Mouse (Mus musculus) layer of hippocampus, postnatal 14 days (tissue): ENCODE results near the gene Oxld1. TPM values are rescaled to one million over a fixed set of nuclear protein-coding genes. Genes with fewer than 3 reads are reported as not detected.
A peak's percentile ranks its signal among the peaks of the same experiment; 100 is the strongest.
"Not testable (repeated sequence)": the region's sequence is repeated elsewhere in the genome, so short reads cannot be mapped to it uniquely, and the experiment has no call there.

Experiments
- DNase-seq, 2 experiments: peaks; one replicate each; pipeline ENCODE4 v3.0.0; 2021 to 2022; ENCODE audit warnings: low spot score in 2 of 2, mixed read lengths in 1 of 2
- total RNA-seq, 2 experiments: library from RNA; stranded (reverse); gene quantifications; 2 replicates each; pipeline ENCODE4 v1.2.3; 2021

The Oxld1 gene
- total RNA-seq, 2 experiments from 2014 or later: 14.5 to 15.9 TPM

GRCm38 (mm10) chr11:120437152-120437856 is 20.6 kb downstream of the Oxld1 start, which contains the start of gene Nploc4:
Gene Nploc4, minus strand, starts transcription at chr11:120437708.
- DNase-seq: peak; percentile 86 to 89

GRCm38 (mm10) chr11:120426727-120427126 is 31.1 kb downstream of the Oxld1 start:
- DNase-seq: no peak

- DNase-seq: peak; percentile 49 to 64
These were observed 34.1 kb downstream of the Oxld1 start for GRCm38 (mm10) chr11:120423569-120424295.

- DNase-seq: no peak
These were observed 35.0 kb downstream of the Oxld1 start for GRCm38 (mm10) chr11:120422651-120423568.

- DNase-seq: no peak
These were observed 39.3 kb downstream of the Oxld1 start for GRCm38 (mm10) chr11:120418592-120418991.

- DNase-seq: no peak
These were observed 40.0 kb downstream of the Oxld1 start for GRCm38 (mm10) chr11:120417852-120418251.

- DNase-seq: not testable (repeated sequence)
These were observed 44.2 kb downstream of the Oxld1 start for GRCm38 (mm10) chr11:120413621-120414020.

Other genes starting within 250 kb of the Oxld1 start
- 10 to 100 TPM; 20.3 to 20.7 TPM for gene Bahcc1, start 225.1 kb downstream of the Oxld1 start, total RNA-seq
- gene Actg1, start 109.5 kb downstream of the Oxld1 start, total RNA-seq: 1,000 to 10,000 TPM; 1,835 to 1,925 TPM
- under 1 TPM; 0.48 to 0.67 TPM for gene Fscn2, start 96.5 kb downstream of the Oxld1 start, total RNA-seq
- gene Faap100, start 79.3 kb downstream of the Oxld1 start, total RNA-seq: 10 to 100 TPM; 31.9 to 38.1 TPM
- 10 to 100 TPM; 64.4 to 65.6 TPM for gene Nploc4, start 20.4 kb downstream of the Oxld1 start, total RNA-seq
- 1 to 10 TPM in 1 of 2 experiments, not detected in 1; 1.4 TPM for gene Tspan10, start 15.4 kb downstream of the Oxld1 start, total RNA-seq
- gene Pde6g, start 4.6 kb downstream of the Oxld1 start, total RNA-seq: under 1 TPM in 1 of 2 experiments, not detected in 1; 0.43 TPM
- 10 to 100 TPM; 22.5 to 22.7 TPM for gene Ccdc137, start within 50 bp of the Oxld1 start, total RNA-seq
- 10 to 100 TPM; 56.7 to 61.6 TPM for gene Arl16, start 9.5 kb upstream of the Oxld1 start, total RNA-seq
- 10 to 100 TPM; 71.3 to 73.5 TPM for gene Mrpl12, start 26.5 kb upstream of the Oxld1 start, total RNA-seq
- 10 to 100 TPM; 25.6 to 27.2 TPM for gene Slc25a10, start 33.8 kb upstream of the Oxld1 start, total RNA-seq
- gene Gcgr, start 72.6 kb upstream of the Oxld1 start, total RNA-seq: under 1 TPM; 0.28 to 0.36 TPM
- 10 to 100 TPM; 86.1 to 89.0 TPM for gene Mcrip1, start 91.7 kb upstream of the Oxld1 start, total RNA-seq
- gene Ppp1r27, start 93.1 kb upstream of the Oxld1 start, total RNA-seq: not detected
- gene P4hb, start 115.2 kb upstream of the Oxld1 start, total RNA-seq: 100 to 1,000 TPM; 142 to 157 TPM
- 100 to 1,000 TPM; 366 to 384 TPM for gene Arhgdia, start 123.6 kb upstream of the Oxld1 start, total RNA-seq
- 10 to 100 TPM; 69.3 to 77.0 TPM for gene Alyref, start 140.3 kb upstream of the Oxld1 start, total RNA-seq
- gene Anapc11, start 140.4 kb upstream of the Oxld1 start, total RNA-seq: 10 to 100 TPM; 88.0 to 96.5 TPM
- gene Npb, start 150.4 kb upstream of the Oxld1 start, total RNA-seq: 1 to 10 TPM; 2.3 to 2.7 TPM
- gene Pcyt2, start 159.9 kb upstream of the Oxld1 start, total RNA-seq: 100 to 1,000 TPM; 150 TPM
- gene Sirt7, start 167.2 kb upstream of the Oxld1 start, total RNA-seq: 10 to 100 TPM; 35.0 to 35.4 TPM
- 10 to 100 TPM; 85.5 to 89.8 TPM for gene Mafg, start 175.5 kb upstream of the Oxld1 start, total RNA-seq
- gene Pycr1, start 185.7 kb upstream of the Oxld1 start, total RNA-seq: 1 to 10 TPM; 4.7 to 5.1 TPM
- gene Myadml2, start 190.1 kb upstream of the Oxld1 start, total RNA-seq: 1 to 10 TPM; 3.0 to 3.5 TPM
- gene Notum, start 203.1 kb upstream of the Oxld1 start, total RNA-seq: 10 to 100 TPM in 1 of 2 experiments, 1 to 10 TPM in 1; 7.9 to 10.2 TPM
- gene Aspscr1, start 214.9 kb upstream of the Oxld1 start, total RNA-seq: 10 to 100 TPM; 54.2 to 58.9 TPM